Mouse (Mus musculus) natural killer cell, adult 2 months (primary cell): ENCODE measurements around the gene Gpr179.

ENCODE experiments used
- DNase-seq, 2 experiments: peaks; one replicate each; pipeline ENCODE4 v3.0.0; 2022; ENCODE audit warnings: low spot score in 2 of 2

Gene Gpr179

DNA sequence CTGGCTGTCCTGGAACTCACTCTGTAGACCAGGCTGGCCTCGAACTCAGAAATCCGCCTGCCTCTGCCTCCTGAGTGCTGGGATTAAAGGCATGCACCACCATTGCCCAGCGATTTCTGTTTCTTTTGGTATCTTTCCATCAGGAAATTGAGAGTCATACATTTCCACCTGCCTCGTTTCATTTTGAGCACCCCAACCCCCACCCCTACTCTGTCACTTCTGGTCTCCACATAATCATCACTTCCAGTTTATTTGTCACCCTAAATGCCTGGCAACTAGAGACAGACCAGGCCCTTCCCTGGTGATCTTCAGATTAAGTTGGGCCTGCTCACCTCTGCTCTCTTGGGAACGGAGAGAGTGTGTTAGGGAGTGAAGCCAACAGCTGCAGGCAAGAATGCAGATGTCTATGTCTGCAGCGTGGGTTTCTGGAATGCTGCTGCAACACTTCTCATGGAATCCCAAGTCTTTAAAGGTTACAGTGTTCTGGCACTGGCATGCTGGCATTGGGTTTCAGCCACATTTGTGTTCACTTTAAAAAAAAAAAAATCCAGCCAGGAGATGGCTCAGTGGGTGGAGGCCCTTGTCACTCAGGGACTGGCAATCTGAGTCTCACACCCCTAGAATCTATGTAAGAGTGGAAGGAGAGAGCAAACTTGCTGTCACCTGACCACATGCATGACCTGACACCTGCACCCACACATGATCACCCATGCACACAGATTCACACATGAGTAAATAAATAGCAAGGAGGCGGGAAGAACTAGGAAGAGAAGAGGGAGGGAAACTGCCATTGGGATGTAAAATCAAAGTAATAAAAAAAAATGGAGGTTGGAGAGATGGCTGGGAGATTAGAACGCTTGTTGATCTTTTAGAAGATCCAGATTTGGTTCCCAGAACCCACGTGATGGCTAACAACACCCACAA lies 65.8 kb downstream of the Gpr179 start:
- no peak for DNase-seq

DNA sequence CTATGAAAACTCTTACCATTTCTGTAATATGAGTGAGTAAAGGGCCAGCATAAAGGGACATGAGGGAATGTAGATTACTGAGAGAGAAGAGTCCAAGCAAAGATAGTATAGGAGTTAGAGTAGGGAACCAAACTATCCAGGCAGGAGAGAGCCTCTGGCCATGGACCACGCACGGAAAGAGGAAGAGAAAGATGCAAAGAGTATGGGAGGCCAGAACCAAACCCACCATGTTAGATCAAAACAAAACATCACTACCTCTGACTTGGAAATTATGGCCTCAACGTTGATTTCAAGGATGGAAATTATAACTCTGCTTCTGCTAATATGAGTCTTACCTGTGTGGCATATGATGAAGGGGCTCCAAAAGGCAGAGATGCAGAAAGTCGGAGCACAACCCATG lies 67.0 kb downstream of the Gpr179 start:
- DNase-seq, result no peak

DNA sequence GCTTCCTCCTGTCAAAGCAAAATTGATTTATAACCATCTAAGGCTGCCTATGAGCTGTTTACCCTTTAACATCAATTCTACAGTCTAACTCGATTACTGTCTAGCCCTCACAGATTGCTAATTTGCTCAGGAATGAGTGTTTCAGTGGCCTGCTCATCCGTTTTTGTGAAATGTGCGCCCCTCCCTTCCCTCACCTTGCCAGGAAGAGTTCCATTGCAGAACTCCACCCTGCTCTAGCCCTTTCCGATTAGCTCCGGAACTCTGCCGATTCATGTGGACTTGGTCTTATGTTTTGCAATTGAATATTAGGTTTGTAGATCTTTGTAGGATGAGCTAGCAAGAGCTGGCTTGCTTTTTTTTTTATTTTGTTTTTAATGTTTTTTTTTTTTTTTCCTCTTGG lies 69.7 kb downstream of the Gpr179 start:
- no peak for DNase-seq
